Mouse (Mus musculus) MEL (cell line): ENCODE results near the gene Spire2. TPM values are rescaled to one million over a fixed set of nuclear protein-coding genes. Genes with fewer than 3 reads are reported as not detected.

Experiments
- DNase-seq: peaks from one replicate; pipeline ENCODE4 v3.0.0; 2011; ENCODE audit warnings: low read depth, low spot score
- H3K27ac ChIP-seq: 2 replicates; pipeline ENCODE4 v1.5.1; 2012; ENCODE audit warnings: low read depth, mild to moderate bottlenecking, control low read depth, low read length, moderate library complexity; ENCODE audit not compliant: control insufficient read depth
- H3K27me3 ChIP-seq, 2 experiments: fragments of 150-350 bp in 1 of 2; sonication (generic) in 1 of 2; 2 replicates each; pipeline ENCODE4 v1.6.1; 2012; ENCODE audit warnings: low read length in 2 of 2, mild to moderate bottlenecking in 2 of 2, improper control_type of control experiment in 1 of 2, moderate library complexity in 1 of 2; ENCODE audit not compliant: insufficient read depth in 2 of 2, control insufficient read depth in 1 of 2
- H3K36me3 ChIP-seq, 2 experiments: 2 replicates each; pipeline ENCODE4 v1.6.1; 2012 to 2014; ENCODE audit warnings: low read length in 2 of 2, improper control_type of control experiment in 1 of 2, inconsistent platforms in 1 of 2, mild to moderate bottlenecking in 1 of 2; ENCODE audit not compliant: insufficient read depth in 2 of 2, control insufficient read depth in 1 of 2
- H3K4me1 ChIP-seq, 2 experiments: fragments of 150-350 bp in 1 of 2; sonication (generic) in 1 of 2; 2 replicates each; pipeline ENCODE4 v1.6.1; 2012; ENCODE audit warnings: low read length in 2 of 2, improper control_type of control experiment in 1 of 2, mild to moderate bottlenecking in 1 of 2; ENCODE audit not compliant: insufficient read depth in 2 of 2, control insufficient read depth in 1 of 2
- H3K4me3 ChIP-seq, 2 experiments: fragments of 150-350 bp in 1 of 2; sonication (generic) in 1 of 2; 2 replicates each; pipeline ENCODE4 v1.5.1; 2012; ENCODE audit warnings: low read depth in 2 of 2, low read length in 2 of 2, mild to moderate bottlenecking in 2 of 2, moderate library complexity in 2 of 2, control low read depth in 1 of 2, improper control_type of control experiment in 1 of 2; ENCODE audit not compliant: control insufficient read depth in 1 of 2, insufficient read depth in 1 of 2
- H3K79me2 ChIP-seq: 2 replicates; pipeline ENCODE4 v1.6.1; 2012; ENCODE audit warnings: mild to moderate bottlenecking, low read length, moderate library complexity; ENCODE audit not compliant: control insufficient read depth, poor library complexity, insufficient read depth
- H3K9ac ChIP-seq: 2 replicates; pipeline ENCODE4 v1.6.1; 2012; ENCODE audit warnings: low read depth, mild to moderate bottlenecking, control low read depth, low read length, moderate library complexity; ENCODE audit not compliant: control insufficient read depth, poor library complexity, severe bottlenecking
- H3K9me3 ChIP-seq: fragments of 150-350 bp; sonication (generic); replicated peaks from 2 replicates; pipeline ENCODE4 v1.6.1; 2012; ENCODE audit warnings: mild to moderate bottlenecking, low read length, improper control_type of control experiment, moderate library complexity; ENCODE audit not compliant: insufficient read depth
- BHLHE40 ChIP-seq: IDR thresholded peaks from 2 replicates; pipeline ENCODE4 v1.6.1; 2012; ENCODE audit warnings: low read depth, mild to moderate bottlenecking, inconsistent platforms, low read length, improper control_type of control experiment, borderline replicate concordance
- CHD2 ChIP-seq: IDR thresholded peaks from 2 replicates; pipeline ENCODE4 v1.6.1; 2011; ENCODE audit warnings: low read length, improper control_type of control experiment
- E2F4 ChIP-seq: IDR thresholded peaks from 2 replicates; pipeline ENCODE4 v1.6.1; 2011; ENCODE audit warnings: low read depth, low read length, improper control_type of control experiment, borderline replicate concordance
- EP300 ChIP-seq, 2 experiments: IDR thresholded peaks; 2 replicates each; pipeline ENCODE4 v1.6.1; 2011; ENCODE audit warnings: improper control_type of control experiment in 2 of 2, low read length in 2 of 2, low read depth in 1 of 2, mild to moderate bottlenecking in 1 of 2
- ETS1 ChIP-seq: IDR thresholded peaks from 2 replicates; pipeline ENCODE4 v1.6.1; 2012; ENCODE audit warnings: low read depth, mild to moderate bottlenecking, inconsistent platforms, low read length, improper control_type of control experiment, moderate library complexity
- GABPA ChIP-seq: IDR thresholded peaks from 2 replicates; pipeline ENCODE4 v1.6.1; 2012; ENCODE audit warnings: low read depth, mild to moderate bottlenecking, inconsistent platforms, low read length, improper control_type of control experiment, moderate library complexity
- GATA1 ChIP-seq: IDR thresholded peaks from 2 replicates; pipeline ENCODE4 v1.6.1; 2011; ENCODE audit warnings: low read depth, low read length, improper control_type of control experiment
- HCFC1 ChIP-seq: IDR thresholded peaks from 2 replicates; pipeline ENCODE4 v1.6.1; 2012; ENCODE audit warnings: low read depth, mild to moderate bottlenecking, inconsistent platforms, low read length, improper control_type of control experiment, moderate library complexity
- MAFK ChIP-seq: IDR thresholded peaks from 2 replicates; pipeline ENCODE4 v1.6.1; 2011; ENCODE audit warnings: low read depth, mild to moderate bottlenecking, low read length, improper control_type of control experiment, borderline replicate concordance
- MAX ChIP-seq: IDR thresholded peaks from 2 replicates; pipeline ENCODE4 v1.6.1; 2011; ENCODE audit warnings: low read length, improper control_type of control experiment
- MYB ChIP-seq: IDR thresholded peaks from 2 replicates; pipeline ENCODE4 v1.6.1; 2011; ENCODE audit warnings: mild to moderate bottlenecking, low read depth, low read length, improper control_type of control experiment
- NELFE ChIP-seq: IDR thresholded peaks from 2 replicates; pipeline ENCODE4 v1.6.1; 2011; ENCODE audit warnings: low read depth, low read length, improper control_type of control experiment
- NRF1 ChIP-seq: IDR thresholded peaks from 2 replicates; pipeline ENCODE4 v1.6.1; 2014; ENCODE audit warnings: low read depth, mild to moderate bottlenecking, inconsistent platforms, low read length, improper control_type of control experiment, moderate library complexity; ENCODE audit not compliant: poor library complexity, insufficient read depth, severe bottlenecking
- POLR2A ChIP-seq, 2 experiments: IDR thresholded peaks; 2 replicates each; pipeline ENCODE4 v1.6.1; 2011 to 2012; ENCODE audit warnings: low read length in 2 of 2, mild to moderate bottlenecking in 2 of 2, control low read depth in 1 of 2, improper control_type of control experiment in 1 of 2, low read depth in 1 of 2, moderate library complexity in 1 of 2; ENCODE audit not compliant: control insufficient read depth in 1 of 2, insufficient read depth in 1 of 2, poor library complexity in 1 of 2
- POLR2AphosphoS2 ChIP-seq: IDR thresholded peaks from 2 replicates; pipeline ENCODE4 v1.6.1; 2011; ENCODE audit warnings: low read length, improper control_type of control experiment
- RAD21 ChIP-seq: IDR thresholded peaks from 2 replicates; pipeline ENCODE4 v1.6.1; 2011; ENCODE audit warnings: mild to moderate bottlenecking, low read depth, low read length, improper control_type of control experiment
- SIN3A ChIP-seq: IDR thresholded peaks from 2 replicates; pipeline ENCODE4 v1.6.1; 2012; ENCODE audit warnings: low read length, improper control_type of control experiment, inconsistent platforms
- TAL1 ChIP-seq: IDR thresholded peaks from 2 replicates; pipeline ENCODE4 v1.6.1; 2012; ENCODE audit warnings: mild to moderate bottlenecking, inconsistent platforms, low read length, moderate library complexity, mixed read lengths
- TBP ChIP-seq: IDR thresholded peaks from 2 replicates; pipeline ENCODE4 v1.8.0; 2011; ENCODE audit warnings: low read depth, low read length, improper control_type of control experiment
- TCF12 ChIP-seq: IDR thresholded peaks from 2 replicates; pipeline ENCODE4 v1.6.1; 2014; ENCODE audit warnings: low read depth, mild to moderate bottlenecking, inconsistent platforms, low read length, improper control_type of control experiment, moderate library complexity
- UBTF ChIP-seq: IDR thresholded peaks from 2 replicates; pipeline ENCODE4 v1.6.1; 2012; ENCODE audit warnings: low read depth, mild to moderate bottlenecking, inconsistent platforms, low read length, improper control_type of control experiment, moderate library complexity, borderline replicate concordance; ENCODE audit not compliant: insufficient read depth
- USF1 ChIP-seq: IDR thresholded peaks from 2 replicates; pipeline ENCODE4 v1.6.1; 2014; ENCODE audit warnings: low read depth, mild to moderate bottlenecking, inconsistent platforms, low read length, improper control_type of control experiment, moderate library complexity
- USF2 ChIP-seq, 2 experiments: IDR thresholded peaks; 2 replicates each; pipeline ENCODE4 v1.6.1; 2011 to 2012; ENCODE audit warnings: improper control_type of control experiment in 2 of 2, low read length in 2 of 2, borderline replicate concordance in 1 of 2, inconsistent platforms in 1 of 2, low read depth in 1 of 2, mild to moderate bottlenecking in 1 of 2; ENCODE audit not compliant: insufficient read depth in 1 of 2
- ZC3H11A ChIP-seq: IDR thresholded peaks from 2 replicates; pipeline ENCODE4 v1.6.1; 2012; ENCODE audit warnings: low read depth, mild to moderate bottlenecking, inconsistent platforms, low read length, improper control_type of control experiment
- ZMIZ1 ChIP-seq: IDR thresholded peaks from 2 replicates; pipeline ENCODE4 v1.6.1; 2012; ENCODE audit warnings: low read depth, mild to moderate bottlenecking, inconsistent platforms, low read length, improper control_type of control experiment, moderate library complexity
- polyA plus RNA-seq, 2 experiments: library from polyadenylated mRNA; stranded (reverse) in 1 of 2; unstranded in 1 of 2; fragments of >175 nt in 1 of 2; fragments of >200 nt in 1 of 2; gene quantifications; 2 replicates each; pipeline versions ENCODE4 v1.2.1 to v1.2.4; 2012; ENCODE audit warnings: low replicate concordance in 2 of 2, low read depth in 1 of 2; ENCODE audit not compliant: insufficient read length in 2 of 2, insufficient read depth in 1 of 2, missing spikeins in 1 of 2
- total RNA-seq: library from RNA; depleted of rRNA; stranded (reverse); fragments of 300-350 nt; gene quantifications from 2 replicates; pipeline ENCODE4 v1.2.3, GENCODE M21; 2012

Gene Spire2
- total and polyA plus RNA-seq, 3 experiments: 1.1 to 5.4 TPM; not detected in 1

GRCm38 (mm10) chr8:123308738-123309137, 23.8 kb upstream of the Spire2 start:
- Histone ChIP-seq H3K27me3 (no peaks in the 10 kb centered on the region), H3K9me3 (no peaks in the 10 kb centered on the region), H3K4me1 (no peaks in the 10 kb centered on the region), H3K36me3 (no peaks in the 10 kb centered on the region; a peak in 1 of 4 replicates), H3K4me3 (no peak overlapping the region), H3K79me2 (no peaks in the 10 kb centered on the region), H3K9ac (no peak overlapping the region), H3K27ac (no peak overlapping the region)
- no peak for TF ChIP-seq ZC3H11A
- DNase-seq: no peak

GRCm38 (mm10) chr8:123317781-123318466, 14.6 kb upstream of the Spire2 start:
- DNase-seq: no peak
- H3K27ac ChIP-seq: peak overlapping the region; percentile 77

GRCm38 (mm10) chr8:123318467-123318911, 14.0 kb upstream of the Spire2 start, which contains the start of gene Fanca:
Gene Fanca, minus strand, starts transcription at chr8:123318576.
- H3K27me3 ChIP-seq: no peaks in the 10 kb centered on the region
- peaks cover 0 to 7% of the 10 kb centered on the region in 2 experiments; a peak in 2 of 4 replicates for H3K4me1 ChIP-seq
- no peaks in the 10 kb centered on the region for H3K9me3 ChIP-seq
- H3K36me3 ChIP-seq: no peaks in the 10 kb centered on the region
- peaks cover 5% of the 10 kb centered on the region; the same call in 1 of the 2 replicates for H3K79me2 ChIP-seq
- peak within 1 kb of the TSS; percentile 94 for H3K9ac ChIP-seq
- peak; percentile 97 for DNase-seq
- peak within 1 kb of the TSS; percentile 91 to 92 for H3K4me3 ChIP-seq
- peak within 1 kb of the TSS; percentile 77 for H3K27ac ChIP-seq
- TF ChIP-seq SIN3A (peak; percentile 78; the same call in 1 of the 2 replicates), MYB (no peak), POLR2AphosphoS2 (peak; percentile 61; the same call in 1 of the 2 replicates), UBTF (no peak), NELFE (peak; percentile 74), TAL1 (no peak), CHD2 (no peak), MAFK (no peak), E2F4 (peak; percentile 68; the same call in 1 of the 2 replicates), ETS1 (no peak), GATA1 (no peak), POLR2A (IDR thresholded peaks at IDR 0.05; ENCODE audit: control insufficient read depth in 1 of 2, insufficient read depth in 1 of 2, low read depth in 1 of 2, low read length in 2 of 2, poor library complexity in 1 of 2) (peak; percentile 83 to 86), USF1 (peak; percentile 83), RAD21 (no peak), BHLHE40 (no peak), TCF12 (no peak), HCFC1 (no peak; the same call in 1 of the 2 replicates), NRF1 (peak; percentile 67), EP300 (IDR thresholded peaks at IDR 0.05; ENCODE audit: low read depth in 1 of 2, low read length in 2 of 2) (no peak), TBP (0 out of 2 replicates have a peak, but pooled peaks have one; percentile 62), USF2 (IDR thresholded peaks at IDR 0.05; ENCODE audit: borderline replicate concordance in 1 of 2, insufficient read depth in 1 of 2, low read depth in 1 of 2, low read length in 2 of 2) (0 out of 4 replicates have a peak, but pooled peaks of 1 of the 2 experiments have one; percentile 21)

More at GRCm38 (mm10) chr8:123317781-123318466, 14.6 kb upstream of the Spire2 start:
- Histone ChIP-seq H3K79me2 (peaks cover 5% of the 10 kb centered on the region; the same call in 1 of the 2 replicates), H3K9me3 (no peaks in the 10 kb centered on the region), H3K36me3 (no peaks in the 10 kb centered on the region), H3K4me3 (peak overlapping the region; percentile 91 to 92), H3K9ac (peak overlapping the region; percentile 94), H3K27me3 (no peaks in the 10 kb centered on the region), H3K4me1 (peaks cover 0 to 7% of the 10 kb centered on the region in 2 experiments; a peak in 2 of 4 replicates)
- no peak for TF ChIP-seq ZMIZ1
- TF ChIP-seq GABPA: no peak
- 0 out of 4 replicates have a peak, but pooled peaks of 1 of the 2 experiments have one; percentile 12 for TF ChIP-seq EP300 (IDR thresholded peaks at IDR 0.05; ENCODE audit: low read depth in 1 of 2, low read length in 2 of 2)
- TF ChIP-seq MAX: peak; percentile 13; the same call in 1 of the 2 replicates
- TF ChIP-seq GATA1: 0 out of 2 replicates have a peak, but pooled peaks have one; percentile 6
